8 mouse cellular contexts compared by ENCODE assay signal in the genomic region with DNA sequence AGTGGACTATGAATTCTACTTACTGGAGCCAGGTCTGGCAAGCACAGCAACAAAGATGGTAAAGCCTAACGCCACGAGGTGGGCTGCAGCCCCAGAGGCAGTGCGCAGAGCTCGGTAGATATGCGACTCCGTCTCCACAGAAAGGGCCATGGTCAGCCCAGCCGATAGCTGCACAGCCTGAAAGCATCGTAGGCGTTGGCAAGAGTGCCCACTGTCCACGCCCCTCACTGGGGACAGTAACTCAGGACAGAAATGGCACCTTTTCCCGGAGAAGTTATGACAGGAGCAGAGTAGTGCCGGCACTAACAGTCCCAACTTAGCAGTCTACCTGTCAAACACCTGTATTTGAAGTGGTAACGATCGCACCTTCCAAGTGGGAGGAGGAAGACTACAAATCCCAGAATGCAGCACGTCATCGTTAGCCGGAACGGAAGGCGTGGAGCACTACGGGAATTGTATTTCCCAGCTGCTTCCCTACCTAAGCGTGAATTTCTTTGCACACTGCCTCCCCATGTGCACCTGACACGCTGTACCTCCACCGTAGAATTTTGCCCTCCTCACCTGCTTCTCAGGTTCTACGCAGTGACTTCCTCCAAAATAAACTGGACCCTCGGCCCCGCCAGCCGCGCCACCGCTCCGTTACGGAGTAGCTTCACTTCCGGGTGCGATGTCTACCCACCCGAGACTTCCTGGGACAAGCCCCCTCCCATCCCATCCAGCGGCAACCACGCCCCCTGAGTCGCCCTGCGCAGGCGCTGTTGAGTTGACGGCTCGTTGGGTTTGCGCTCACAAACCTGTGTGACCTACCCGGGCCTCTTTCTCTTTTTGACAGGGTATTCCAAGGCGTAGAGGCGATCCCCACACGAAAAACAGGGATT. TPM values are rescaled to one million over a fixed set of nuclear protein-coding genes. Genes with fewer than 3 reads are reported as not detected.
DNase-seq lines count a peak whose midpoint lies in the region; ATAC-seq and TF ChIP-seq lines count a peak whose summit lies in the region.

Gene Cyb561d2 (minus strand): TSS at position 720 of the 878 bp plus-strand sequence.
Gene Nprl2 (plus strand): TSS at position 753 of the 878 bp plus-strand sequence.

- WGBS in cerebellum, adult 2 months: 1% methylated on average over 46 of the region's 46 CpGs
- 1% methylated on average over 46 of the region's 46 CpGs for WGBS in forebrain, postnatal 0 days
- under 1% methylated on average over 46 of the region's 46 CpGs for WGBS in lung, embryonic 16.5 days

- TF ChIP-seq POLR2A in MEL (IDR thresholded peaks at IDR 0.05; ENCODE audit: control insufficient read depth in 1 of 2, insufficient read depth in 1 of 2, low read depth in 1 of 2, low read length in 2 of 2, poor library complexity in 1 of 2): peak; percentile 48 to 83; a peak in 3 of 4 replicates
- TF ChIP-seq POLR2A in cerebellum, adult 2 months (IDR thresholded peaks at IDR 0.05; ENCODE audit: borderline replicate concordance, insufficient read depth, low read length): peak; percentile 75; the same call in 1 of the 2 replicates

- H3K36me3 ChIP-seq in MEL (ENCODE audit: control insufficient read depth in 1 of 2, insufficient read depth in 2 of 2, low read length in 2 of 2): peaks cover 0 to 6% of the 10 kb centered on the region in 2 experiments; a peak in 2 of 4 replicates
- H3K36me3 ChIP-seq in forebrain, postnatal 0 days (ENCODE audit: insufficient read depth): peaks cover 46% of the 10 kb centered on the region
- H3K36me3 ChIP-seq in lung, embryonic 16.5 days (ENCODE audit: control insufficient read depth, insufficient read depth, low read length): peaks cover 32% of the 10 kb centered on the region

- ATAC-seq in forebrain, postnatal 0 days: peak; percentile 94
- peak; percentile 89 for ATAC-seq in lung, embryonic 16.5 days (ENCODE audit: low read depth)

- peak within 1 kb of the TSS; percentile 72 to 90 for H3K4me3 ChIP-seq in MEL (ENCODE audit: control insufficient read depth in 1 of 2, insufficient read depth in 1 of 2, low read depth in 2 of 2, low read length in 2 of 2)
- peak within 1 kb of the TSS; percentile 83 for H3K4me3 ChIP-seq in cerebellum, adult 2 months (replicated peaks; ENCODE audit: insufficient read depth, low read depth, low read length)
- peak within 1 kb of the TSS; percentile 65 for H3K4me3 ChIP-seq in forebrain, postnatal 0 days (ENCODE audit: low read depth, low read length)
- peak within 1 kb of the TSS; percentile 67 for H3K4me3 ChIP-seq in lung, embryonic 16.5 days (ENCODE audit: low read length)

- TF ChIP-seq EP300 in MEL (IDR thresholded peaks at IDR 0.05; ENCODE audit: low read depth in 1 of 2, low read length in 2 of 2): no peak

- peaks cover 16% of the 10 kb centered on the region for H3K79me2 ChIP-seq in MEL (ENCODE audit: control insufficient read depth, insufficient read depth, low read length, poor library complexity)

- H3K9me3 ChIP-seq in MEL (replicated peaks; ENCODE audit: insufficient read depth, low read length): no peaks in the 10 kb centered on the region
- no peaks in the 10 kb centered on the region for H3K9me3 ChIP-seq in forebrain, postnatal 0 days (ENCODE audit: low read length)
- no peaks in the 10 kb centered on the region for H3K9me3 ChIP-seq in lung, embryonic 16.5 days (ENCODE audit: control insufficient read depth, low read length)

- DNase-seq in MEL (ENCODE audit: low read depth, low spot score): peak; percentile 97
- peak; percentile 94 to 96 for DNase-seq in cerebellum, adult 2 months
- DNase-seq in forebrain, postnatal 0 days: peak; percentile 96
- DNase-seq in heart, postnatal 4 days: peak; percentile 96
- peak; percentile 83 for DNase-seq in layer of hippocampus, adult 9-10 months (ENCODE audit: low spot score)
- peak; percentile 86 for DNase-seq in ovary, postnatal 10 days (ENCODE audit: low spot score)
- DNase-seq in thymus, postnatal 10 days (ENCODE audit: low spot score in 2 of 2): peak; percentile 96

- peaks cover 0 to 13% of the 10 kb centered on the region in 2 experiments; a peak in 1 of 4 replicates for H3K4me1 ChIP-seq in MEL (ENCODE audit: control insufficient read depth in 1 of 2, insufficient read depth in 2 of 2, low read length in 2 of 2)
- H3K4me1 ChIP-seq in cerebellum, adult 2 months (ENCODE audit: control insufficient read depth, insufficient read depth, low read length): peaks cover 11% of the 10 kb centered on the region
- peaks cover 23% of the 10 kb centered on the region for H3K4me1 ChIP-seq in forebrain, postnatal 0 days (ENCODE audit: insufficient read depth)
- peaks cover 23% of the 10 kb centered on the region for H3K4me1 ChIP-seq in lung, embryonic 16.5 days (replicated peaks; ENCODE audit: control insufficient read depth, insufficient read depth, low read length)

- no peak for TF ChIP-seq CTCF in MEL (IDR thresholded peaks at IDR 0.05 in 2 of 3, conservative IDR thresholded peaks at IDR 0.05 in 1 of 3; ENCODE audit: control insufficient read depth in 1 of 3, insufficient read depth in 1 of 3, low read depth in 2 of 3, low read length in 3 of 3, poor library complexity in 1 of 3, severe bottlenecking in 1 of 3)
- TF ChIP-seq CTCF in cerebellum, adult 2 months (IDR thresholded peaks at IDR 0.05; ENCODE audit: borderline replicate concordance, insufficient read depth, low read depth, low read length): no peak
- TF ChIP-seq CTCF in forebrain, postnatal 0 days (IDR thresholded peaks at IDR 0.05; ENCODE audit: low read depth): no peak; the same call in 1 of the 2 replicates

- H3K4me2 ChIP-seq in forebrain, postnatal 0 days (ENCODE audit: low read depth): peak within 1 kb of the TSS; percentile 68
- peak within 1 kb of the TSS; percentile 93 for H3K4me2 ChIP-seq in lung, embryonic 16.5 days (ENCODE audit: low read depth, low read length)

- peak within 1 kb of the TSS; percentile 83 for H3K27ac ChIP-seq in MEL (ENCODE audit: control insufficient read depth, low read depth, low read length)
- H3K27ac ChIP-seq in cerebellum, adult 2 months (ENCODE audit: insufficient read depth, low read length): peak within 1 kb of the TSS; percentile 24
- H3K27ac ChIP-seq in forebrain, postnatal 0 days (ENCODE audit: low read depth, low read length): peak within 1 kb of the TSS; percentile 54
- H3K27ac ChIP-seq in lung, embryonic 16.5 days (ENCODE audit: low read length): peak within 1 kb of the TSS; percentile 28

- no peaks in the 10 kb centered on the region for H3K27me3 ChIP-seq in MEL (ENCODE audit: control insufficient read depth in 1 of 2, insufficient read depth in 2 of 2, low read length in 2 of 2)
- H3K27me3 ChIP-seq in cerebellum, adult 2 months (ENCODE audit: control insufficient read depth, insufficient read depth, low read length): no peaks in the 10 kb centered on the region
- no peaks in the 10 kb centered on the region for H3K27me3 ChIP-seq in forebrain, postnatal 0 days (ENCODE audit: insufficient read depth, low read length)
- H3K27me3 ChIP-seq in lung, embryonic 16.5 days (ENCODE audit: control insufficient read depth, insufficient read depth, low read depth, low read length): no peaks in the 10 kb centered on the region

- no peak for TF ChIP-seq RAD21 in MEL (IDR thresholded peaks at IDR 0.05; ENCODE audit: low read depth, low read length)

- peak within 1 kb of the TSS; percentile 82 for H3K9ac ChIP-seq in MEL (ENCODE audit: control insufficient read depth, low read depth, low read length, poor library complexity, severe bottlenecking)
- H3K9ac ChIP-seq in forebrain, postnatal 0 days: peak within 1 kb of the TSS; percentile 62
- peak within 1 kb of the TSS; percentile 81 for H3K9ac ChIP-seq in lung, embryonic 16.5 days (ENCODE audit: low read length)

TF ChIP-seq in MEL, 35 proteins besides CTCF, POLR2A, EP300 and RAD21 (continues in another document):
- TF ChIP-seq ELF1 (IDR thresholded peaks at IDR 0.05; ENCODE audit: low read depth, low read length) (peak; percentile 91), SMC3 (IDR thresholded peaks at IDR 0.05; ENCODE audit: low read depth, low read length) (no peak), CHD2 (IDR thresholded peaks at IDR 0.05; ENCODE audit: low read length) (peak; percentile 77), USF2 (IDR thresholded peaks at IDR 0.05; ENCODE audit: borderline replicate concordance in 1 of 2, insufficient read depth in 1 of 2, low read depth in 1 of 2, low read length in 2 of 2) (no peak), E2F4 (IDR thresholded peaks at IDR 0.05; ENCODE audit: borderline replicate concordance, low read depth, low read length) (no peak), MAFK (IDR thresholded peaks at IDR 0.05; ENCODE audit: borderline replicate concordance, low read depth, low read length) (no peak), ZNF384 (IDR thresholded peaks at IDR 0.05; ENCODE audit: low read depth, low read length) (no peak), MYC (IDR thresholded peaks at IDR 0.05; ENCODE audit: low read depth, low read length) (peak; percentile 89), POLR2AphosphoS2 (IDR thresholded peaks at IDR 0.05; ENCODE audit: low read length) (0 out of 2 replicates have a peak, but pooled peaks have one; percentile 67), SIN3A (IDR thresholded peaks at IDR 0.05; ENCODE audit: low read length) (peak; percentile 95), MEF2A (IDR thresholded peaks at IDR 0.05; ENCODE audit: extremely low read depth, insufficient replicate concordance, low read depth, low read length, poor library complexity, severe bottlenecking) (no peak), POLR2AphosphoS5 (IDR thresholded peaks at IDR 0.05; ENCODE audit: borderline replicate concordance, low read depth, low read length) (no peak), MXI1 (IDR thresholded peaks at IDR 0.05; ENCODE audit: low read depth, low read length) (peak; percentile 83)

RNA-seq across cellular contexts. Expression of gene Cyb561d2, which starts in this region (rescaled TPM):
- total RNA-seq in MEL (2012; rRNA removed): 38.1 and 38.3 TPM in 2 replicates
- polyA plus RNA-seq in MEL (2012; ENCODE audit: insufficient read depth in 1 of 2, insufficient read length in 2 of 2, low read depth in 1 of 2, low replicate concordance in 2 of 2, missing spikeins in 1 of 2): 10 to 100 TPM in 1 of 2 experiments, not detected in 1; 37.8 TPM
- 21.2 and 21.5 TPM in 2 replicates for polyA plus RNA-seq in cerebellum, adult 2 months (2012; rRNA removed)
- 36.0 and 42.7 TPM in 2 replicates for total RNA-seq in forebrain, postnatal 0 days (2014; rRNA removed)
- polyA plus RNA-seq in forebrain, postnatal 0 days (2015; fragmentation: Nextera tagmentation; extraction: Ambion mirVana): 47.0 and 48.3 TPM in 2 replicates
- 1 to 10 TPM; 6.6 to 7.2 TPM for total RNA-seq in heart, postnatal 4 days (2021)
- 27.6 and 32.9 TPM in 2 replicates for polyA plus RNA-seq in lung, embryonic 16.5 days (2015; fragmentation: Nextera tagmentation; extraction: Ambion mirVana)

RNA-seq across cellular contexts. Expression of gene Nprl2, which starts in this region (rescaled TPM):
- total RNA-seq in MEL (2012; rRNA removed): 23.2 and 25.4 TPM in 2 replicates
- polyA plus RNA-seq in MEL (2012; ENCODE audit: insufficient read depth in 1 of 2, insufficient read length in 2 of 2, low read depth in 1 of 2, low replicate concordance in 2 of 2, missing spikeins in 1 of 2): 10 to 100 TPM in 1 of 2 experiments, not detected in 1; 30.2 TPM
- polyA plus RNA-seq in cerebellum, adult 2 months (2012; rRNA removed): 64.1 and 70.7 TPM in 2 replicates
- total RNA-seq in forebrain, postnatal 0 days (2014; rRNA removed): 59.9 and 73.3 TPM in 2 replicates
- polyA plus RNA-seq in forebrain, postnatal 0 days (2015; fragmentation: Nextera tagmentation; extraction: Ambion mirVana): 65.9 and 70.4 TPM in 2 replicates
- total RNA-seq in heart, postnatal 4 days (2021): 10 to 100 TPM; 12.0 TPM
- 41.9 and 43.7 TPM in 2 replicates for polyA plus RNA-seq in lung, embryonic 16.5 days (2015; fragmentation: Nextera tagmentation; extraction: Ambion mirVana)

Comparison
In these comparisons a context has a peak if more than half of its experiments do, and no peak if none do; other contexts are left out.
1. Peak in every context shown above with its lines: DNase-seq, ATAC-seq, H3K4me3 ChIP-seq and H3K27ac ChIP-seq.
2. H3K27ac ChIP-seq: peak in every context shown above with its lines; median percentile 83 in MEL; 54 in forebrain, postnatal 0 days; 28 in lung, embryonic 16.5 days; 24 in cerebellum, adult 2 months.